Mouse (Mus musculus): ENCODE data around the gene Ing3.

- TF ChIP-seq CTCF (IDR thresholded peaks at IDR 0.05) (no peak), EP300 (IDR thresholded peaks at IDR 0.05) (no peak)
Observed at GRCm38 (mm10) chr6:22012099-22012498, 62.7 kb downstream of the Ing3 start.

Measured in lung, postnatal 0 days (tissue).